Mouse (Mus musculus) brain, embryonic 14.5 days (tissue): ENCODE measurements around the gene Plekhj1.

Experiments
- CTCF ChIP-seq: fragments of 200-500 bp; IDR thresholded peaks from 2 replicates; pipeline ENCODE4 v1.5.1; 2012; ENCODE audit warnings: inconsistent platforms, mild to moderate bottlenecking, moderate library complexity, borderline replicate concordance; ENCODE audit not compliant: insufficient read depth, insufficient read length; ENCODE audit errors: extremely low read depth
- POLR2A ChIP-seq: fragments of 200-500 bp; IDR thresholded peaks from 2 replicates; pipeline ENCODE4 v1.6.1; 2012; ENCODE audit warnings: mild to moderate bottlenecking, inconsistent platforms, borderline replicate concordance; ENCODE audit not compliant: poor library complexity, insufficient read depth, insufficient read length, severe bottlenecking; ENCODE audit errors: extremely low read depth

- TF ChIP-seq CTCF (no peak), POLR2A (no peak)
Measured at GRCm38 (mm10) chr10:80787517-80787916, 10.9 kb downstream of the Plekhj1 start.
